ENCODE assay signal across 24 mouse cellular contexts in genomic region chr15:92302796-92303195, GRCm38 (mm10).
A peak's percentile ranks its signal among the peaks of the same experiment; 100 is the strongest.
DNase-seq lines count a peak whose midpoint lies in the region; ATAC-seq and TF ChIP-seq lines count a peak whose summit lies in the region.
"Had no signal": no experiment of that assay in that cellular context is flagged by ENCODE, and none has a peak within 500 bp of the region (broad histone marks: within the 10 kb centered on the region; RNA-seq: fewer than 3 reads in every experiment).

No protein-coding gene starts in this region.

- no peaks in the 10 kb centered on the region for H3K36me3 ChIP-seq in hindbrain, embryonic 12.5 days
- H3K36me3 ChIP-seq: forebrain, embryonic 15.5 days; liver, embryonic 12.5 days; neural tube, embryonic 12.5 days had no signal

- H3K9ac ChIP-seq in hindbrain, embryonic 12.5 days = no peak overlapping the region
- H3K9ac ChIP-seq: forebrain, embryonic 15.5 days; liver, embryonic 12.5 days; liver, postnatal 0 days; neural tube, embryonic 12.5 days had no signal

- 82% methylated on average over 6 of the region's 6 CpGs for WGBS in hindbrain, embryonic 12.5 days

- no peaks in the 10 kb centered on the region for H3K4me1 ChIP-seq in hindbrain, embryonic 12.5 days
- H3K4me1 ChIP-seq: forebrain, embryonic 15.5 days; liver, embryonic 12.5 days; neural tube, embryonic 12.5 days had no signal

- no peak overlapping the region for H3K4me2 ChIP-seq in hindbrain, embryonic 12.5 days (replicated peaks)
- H3K4me2 ChIP-seq: forebrain, embryonic 15.5 days; liver, embryonic 12.5 days; midbrain, embryonic 11.5 days; neural tube, embryonic 12.5 days had no signal

- TF ChIP-seq CTCF in brain, embryonic 14.5 days (IDR thresholded peaks at IDR 0.05; ENCODE audit: borderline replicate concordance, extremely low read depth, insufficient read depth, insufficient read length) = no peak

- intact Hi-C loops in left cerebral cortex, postnatal 36 days (cut with DNase I) = no loop called here

- no peak overlapping the region for H3K4me3 ChIP-seq in hindbrain, embryonic 12.5 days
- H3K4me3 ChIP-seq: forebrain, embryonic 15.5 days; liver, embryonic 12.5 days; myocyte; neural tube, embryonic 12.5 days had no signal

- H3K27ac ChIP-seq in hindbrain, embryonic 12.5 days = no peak overlapping the region
- H3K27ac ChIP-seq: forebrain, embryonic 15.5 days; hindbrain, postnatal 0 days; kidney, postnatal 0 days; liver, embryonic 12.5 days; neural tube, embryonic 12.5 days had no signal

- H3K27me3 ChIP-seq in hindbrain, embryonic 12.5 days = no peaks in the 10 kb centered on the region
- H3K27me3 ChIP-seq: forebrain, embryonic 15.5 days; liver, embryonic 12.5 days; neural tube, embryonic 12.5 days had no signal

- DNase-seq in left cerebral cortex, adult 18-20 months (ENCODE audit: low spot score in 2 of 2) = peak; percentile 12 to 43
- DNase-seq in left cerebral cortex, postnatal 36 days (ENCODE audit: low spot score in 2 of 2) = no peak
- DNase-seq in brain, adult 2 months (ENCODE audit: low read depth, low spot score) = peak; percentile 57
- DNase-seq in brain, embryonic 14.5 days (ENCODE audit: low read depth) = peak; percentile 15
- DNase-seq in layer of hippocampus, adult 9-11 months = peak; percentile 75
- DNase-seq in adrenal gland, postnatal 36 days = no peak
- no peak for DNase-seq in ovary, postnatal 10 days (ENCODE audit: low spot score)
- DNase-seq: adrenal gland, postnatal 25 days; B cell, adult 2 months; cerebellum, adult 8-10 months; cerebellum, postnatal 36 days; heart, postnatal 14 days; kidney, adult 8-10 months; liver, postnatal 0 days; lung, postnatal 36 days had no signal

- no peak for TF ChIP-seq POLR2A in brain, embryonic 14.5 days (IDR thresholded peaks at IDR 0.05; ENCODE audit: borderline replicate concordance, extremely low read depth, insufficient read depth, insufficient read length, poor library complexity, severe bottlenecking)

- H3K9me3 ChIP-seq in hindbrain, embryonic 12.5 days (replicated peaks) = no peaks in the 10 kb centered on the region
- H3K9me3 ChIP-seq: forebrain, embryonic 15.5 days; liver, embryonic 12.5 days; neural tube, embryonic 12.5 days had no signal

- no peak for ATAC-seq in hindbrain, embryonic 12.5 days (ENCODE audit: low FRiP score)
- ATAC-seq: forebrain, embryonic 15.5 days; hindbrain, postnatal 0 days; intestine, embryonic 16.5 days; liver, embryonic 12.5 days; liver, postnatal 0 days had no signal

Comparison
In these comparisons a context has a peak if more than half of its experiments do, and no peak if none do; other contexts are left out.
1. DNase-seq: peak in left cerebral cortex, adult 18-20 months (2 of 2), brain, adult 2 months (single experiment), brain, embryonic 14.5 days (single experiment) and layer of hippocampus, adult 9-11 months (single experiment); none in left cerebral cortex, postnatal 36 days (0 of 2), adrenal gland, postnatal 36 days (0 of 2) and ovary, postnatal 10 days (single experiment).